Mouse (Mus musculus) erythroid progenitor cell, adult 5-6 weeks (primary cell): ENCODE measurements around the gene Kcnk5. TPM values are rescaled to one million over a fixed set of nuclear protein-coding genes. Genes with fewer than 3 reads are reported as not detected.

Experiments used
- ATAC-seq: replicated peaks from 2 replicates; pipeline ENCODE4 v1.8.0; 2016; ENCODE audit warnings: moderate number of reproducible peaks, mild to moderate bottlenecking, moderate TSS enrichment, inconsistent platforms; ENCODE audit not compliant: poor library complexity, low FRiP score, severe bottlenecking
- total RNA-seq, 2 experiments: library from RNA; stranded (forward) in 1 of 2; stranded (reverse) in 1 of 2; fragments of 150-400 nt in 1 of 2; fragments of 186-747, 209-891 nt in 1 of 2; gene quantifications; 2 replicates each; pipeline versions ENCODE4 v1.2.3 to v1.2.4; 2015 to 2017; ENCODE audit warnings: low replicate concordance in 2 of 2

The Kcnk5 gene
- total RNA-seq, 2 experiments from 2014 or later = 3.4 to 3.6 TPM

DNA sequence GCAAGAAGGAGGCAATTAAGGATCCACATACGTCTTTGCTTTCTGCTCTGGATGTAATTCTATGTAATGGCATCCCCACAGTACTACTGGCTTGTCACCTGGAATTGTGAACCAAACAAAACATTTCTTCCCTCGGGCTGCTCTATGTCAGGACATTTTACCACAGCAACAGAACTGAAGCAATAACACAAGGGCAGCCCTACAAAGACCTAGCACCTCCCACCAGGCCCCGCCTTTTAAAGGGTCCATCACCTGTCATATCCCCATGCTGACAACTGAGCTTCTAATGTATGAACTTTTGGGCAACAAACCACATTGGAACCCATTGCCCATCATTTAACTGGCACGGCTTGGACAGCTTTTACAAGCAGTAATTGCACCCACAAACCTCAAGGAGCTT is 21.7 kb upstream of the Kcnk5 start:
- no peak for ATAC-seq

DNA sequence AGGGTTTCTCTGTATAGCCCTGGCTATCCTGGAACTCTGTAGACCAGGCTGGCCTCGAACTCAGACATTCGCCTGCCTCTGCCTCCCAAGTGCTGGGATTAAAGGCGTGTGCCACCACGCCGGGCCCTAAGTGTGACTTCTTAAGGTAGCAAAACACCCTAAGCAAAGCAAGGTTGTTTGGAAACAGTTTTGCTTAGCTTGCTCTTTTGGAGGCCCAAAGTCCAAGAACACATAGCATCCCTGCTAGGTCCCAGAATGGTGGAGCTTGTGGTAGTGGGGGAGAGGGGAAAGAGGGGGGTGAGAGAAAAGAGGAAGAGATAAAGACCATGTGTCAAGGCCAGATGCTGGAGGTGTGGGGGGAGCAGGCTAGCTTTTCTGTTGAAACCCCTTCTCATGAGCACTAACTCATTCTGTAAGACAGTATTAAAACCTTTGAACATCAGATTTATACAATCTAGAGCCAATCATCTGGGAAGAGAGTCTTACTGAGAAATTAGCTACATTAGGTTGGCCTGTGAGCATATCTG is 21.1 kb upstream of the Kcnk5 start:
- ATAC-seq = no peak

DNA sequence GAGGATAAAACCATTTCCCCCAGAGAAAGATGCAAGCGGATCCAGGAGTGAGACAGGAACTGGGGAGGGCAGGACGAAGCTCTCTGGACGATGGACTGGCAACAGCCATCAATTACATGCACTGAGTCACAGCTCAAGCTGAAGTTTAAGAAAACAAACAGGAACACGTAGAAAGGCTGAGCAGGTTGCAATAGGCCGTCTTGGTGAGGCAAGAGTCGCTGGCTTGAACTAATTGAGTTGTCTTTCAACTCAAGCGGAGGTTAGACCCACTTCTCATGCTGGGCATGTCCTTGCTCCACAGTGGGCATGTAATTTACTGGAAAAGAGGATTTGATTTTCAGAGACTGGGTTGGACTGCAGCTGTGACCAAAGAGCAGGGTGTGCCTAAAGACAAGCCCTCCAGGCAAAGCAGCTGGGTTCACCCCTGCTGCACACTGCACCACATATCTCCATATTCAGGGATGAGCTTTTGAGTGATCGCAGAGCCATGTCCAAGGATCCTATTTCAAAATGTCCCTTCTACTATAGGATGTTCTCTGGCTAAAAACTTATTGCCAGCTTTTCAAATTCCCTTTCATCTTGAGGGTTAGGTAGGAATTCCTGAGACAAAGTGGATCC is 19.6 kb upstream of the Kcnk5 start:
- ATAC-seq = no peak

DNA sequence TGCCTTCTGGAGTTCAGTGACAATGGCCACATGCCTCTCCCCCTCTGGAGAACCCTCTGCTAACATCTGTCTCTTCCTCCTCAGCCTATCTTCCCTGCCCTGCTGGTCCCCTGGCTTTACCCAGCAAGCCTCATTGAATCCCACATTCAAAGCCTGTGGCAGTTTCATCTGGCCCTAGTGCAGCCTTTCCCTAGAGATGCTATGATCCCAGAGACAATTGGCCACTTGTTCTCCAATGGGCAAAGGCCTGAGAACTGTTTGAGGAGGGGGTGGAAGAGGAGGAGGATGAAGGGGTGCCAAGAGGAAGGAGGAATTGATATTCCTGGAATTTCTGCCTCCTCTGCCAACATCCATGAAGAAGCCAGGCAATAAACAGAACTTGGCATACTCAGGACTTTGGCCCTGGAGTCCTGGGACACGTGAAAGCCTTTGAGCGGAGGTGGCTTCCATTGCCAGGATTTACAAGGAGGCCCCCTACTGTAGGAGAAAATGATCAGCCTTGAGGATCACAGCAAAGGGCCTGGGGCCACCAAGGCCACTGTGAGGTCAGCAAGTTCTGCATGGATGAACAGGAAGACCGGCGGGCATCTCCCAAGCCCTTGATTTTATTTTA is 11.6 kb upstream of the Kcnk5 start:
- no peak for ATAC-seq

DNA sequence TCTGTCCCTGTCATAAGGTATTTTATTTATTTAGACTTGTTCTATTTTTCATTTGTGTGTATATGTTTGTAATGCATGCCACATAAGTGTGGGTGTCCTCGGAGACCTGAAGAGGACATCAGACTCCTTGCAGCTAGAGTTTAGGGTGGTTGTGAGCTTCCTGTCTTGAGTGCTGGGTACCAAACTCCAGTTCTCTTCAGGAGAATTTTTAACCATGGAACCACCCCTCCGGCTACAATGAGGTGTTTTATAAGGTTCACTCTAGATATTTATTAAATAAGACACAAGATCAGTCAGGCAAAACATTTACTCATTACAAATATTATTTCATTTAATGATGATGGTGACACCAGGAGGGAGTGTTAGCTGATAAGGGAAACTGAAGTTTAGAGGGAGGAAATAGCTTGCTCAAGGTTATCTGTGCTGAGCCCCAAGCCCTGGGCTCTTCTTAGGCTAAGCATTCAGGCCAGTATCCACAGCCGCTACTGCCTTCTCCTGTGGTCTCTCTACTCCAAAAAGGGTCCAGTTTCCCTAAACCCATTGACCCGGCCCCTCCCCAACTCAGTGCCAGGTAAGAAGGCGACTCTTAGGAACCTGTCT is 9.6 kb upstream of the Kcnk5 start:
- ATAC-seq = no peak

DNA sequence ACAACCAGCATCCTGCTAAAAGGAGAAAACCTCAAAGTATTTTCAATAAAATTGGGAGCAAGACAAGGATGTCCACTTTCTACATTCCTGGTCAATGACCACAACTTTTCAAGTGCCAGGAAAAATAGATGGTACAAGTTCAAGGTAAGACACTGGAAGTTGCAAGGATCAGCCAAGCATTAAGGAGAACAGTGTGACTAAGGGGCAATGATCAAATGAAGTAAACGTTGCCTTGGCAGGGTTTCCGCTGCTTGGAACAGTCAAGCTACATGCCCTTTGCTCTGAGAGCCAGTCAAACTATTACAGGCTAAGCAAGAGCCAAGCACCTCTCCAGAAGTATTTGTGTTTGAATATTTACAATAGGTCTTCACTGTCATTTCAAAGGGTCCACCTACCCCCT is 8.1 kb upstream of the Kcnk5 start:
- ATAC-seq = no peak

DNA sequence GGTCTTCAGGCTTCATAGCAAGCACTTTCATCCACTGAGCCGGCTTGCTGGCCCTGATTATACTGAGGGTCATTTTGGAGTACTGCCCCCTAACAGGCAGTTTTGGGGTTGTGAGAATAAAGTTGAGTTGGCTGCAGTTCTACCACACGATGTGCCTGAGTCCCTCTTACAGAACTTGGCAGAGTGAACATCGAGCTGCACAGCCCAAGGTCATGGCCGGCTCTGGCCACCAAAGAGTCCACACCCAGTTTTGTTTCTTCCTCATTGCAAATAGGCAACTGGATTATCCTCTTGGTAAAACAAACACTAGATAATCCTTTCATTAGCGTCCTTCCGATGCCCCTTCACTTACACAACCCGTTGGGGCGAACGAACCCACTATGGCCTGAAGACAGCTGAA is 3.8 kb upstream of the Kcnk5 start:
- ATAC-seq = no peak

DNA sequence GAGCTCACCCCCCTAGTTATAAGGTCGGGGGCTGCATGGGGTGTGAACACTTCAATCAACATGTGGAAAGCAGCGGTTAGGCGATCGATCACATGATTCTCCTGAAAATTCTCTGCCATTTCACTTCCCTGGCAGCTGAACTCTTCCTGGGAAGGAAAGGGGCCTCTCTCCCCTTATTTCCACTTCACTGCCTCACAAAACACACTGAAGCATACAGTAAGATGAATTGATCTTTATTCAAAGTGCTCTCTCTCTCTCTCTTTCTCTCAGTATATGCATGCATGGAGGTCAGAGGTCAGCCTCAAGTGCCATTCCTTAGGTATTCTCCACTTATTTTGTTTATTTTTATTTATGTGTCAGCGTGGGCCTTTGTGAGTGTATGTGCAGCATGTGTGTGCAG is 2.1 kb upstream of the Kcnk5 start:
- ATAC-seq = no peak

DNA sequence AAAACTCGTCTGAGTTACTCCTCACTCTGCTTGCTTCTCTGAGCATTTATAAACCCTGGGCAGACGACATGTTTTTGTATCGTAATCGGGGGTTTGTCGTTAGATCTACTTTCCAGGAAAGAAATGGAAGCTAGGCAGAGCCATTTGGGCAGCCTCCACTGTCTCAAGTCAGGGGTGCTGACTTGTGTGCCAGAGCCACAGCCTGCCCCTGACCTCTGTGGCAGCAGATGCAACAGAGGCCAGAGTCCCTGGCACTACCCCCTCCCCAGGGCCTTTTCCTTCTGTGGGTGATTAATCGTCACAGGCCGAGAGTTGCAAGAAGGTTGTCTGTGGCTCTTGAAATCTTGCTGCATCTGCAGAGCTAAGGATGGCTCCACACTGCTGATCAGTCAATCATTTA is 987 bp upstream of the Kcnk5 start:
- no peak for ATAC-seq

DNA sequence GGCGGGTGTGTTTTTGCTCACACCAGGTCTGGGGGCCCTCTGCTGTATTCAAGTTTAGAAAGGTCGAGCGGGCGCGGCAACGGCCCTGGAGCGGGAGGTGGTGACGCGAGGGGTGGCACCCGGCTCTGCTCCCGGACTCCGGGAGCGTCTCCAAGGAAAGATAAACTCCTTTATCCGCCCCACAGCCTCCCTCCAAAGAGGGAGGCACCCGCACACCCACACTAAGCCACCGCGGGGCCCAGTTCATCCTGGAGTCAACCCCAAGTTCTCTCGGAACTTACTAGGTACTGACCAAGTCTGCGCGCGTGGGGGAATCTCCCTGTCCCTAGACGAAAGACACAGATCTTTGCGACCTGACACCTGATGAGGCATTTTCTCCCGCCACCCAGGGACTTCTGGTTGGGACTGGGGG is 852 bp downstream of the Kcnk5 start:
- ATAC-seq = peak; percentile 88

DNA sequence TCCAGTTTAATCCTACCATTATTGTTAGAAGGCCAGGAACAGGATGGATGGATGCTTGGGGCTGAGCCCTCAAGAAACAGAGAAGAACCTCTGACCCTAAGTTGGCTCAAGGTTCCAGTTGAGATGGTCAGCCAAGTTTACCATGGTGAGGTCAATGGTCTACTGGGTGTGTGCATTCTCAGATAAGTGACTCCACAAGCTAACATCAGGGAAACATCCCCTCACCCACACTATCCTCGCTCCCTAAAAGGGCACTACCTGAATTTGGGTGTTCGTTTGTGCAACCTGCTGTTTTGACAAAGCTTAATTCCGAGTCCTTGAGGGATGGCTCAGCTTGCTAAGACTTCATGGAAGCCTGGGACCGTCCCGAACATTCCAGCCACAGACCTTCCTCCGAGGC is 1.3 kb downstream of the Kcnk5 start:
- 0 out of 2 replicates have a peak, but pooled peaks have one; percentile 8 for ATAC-seq

DNA sequence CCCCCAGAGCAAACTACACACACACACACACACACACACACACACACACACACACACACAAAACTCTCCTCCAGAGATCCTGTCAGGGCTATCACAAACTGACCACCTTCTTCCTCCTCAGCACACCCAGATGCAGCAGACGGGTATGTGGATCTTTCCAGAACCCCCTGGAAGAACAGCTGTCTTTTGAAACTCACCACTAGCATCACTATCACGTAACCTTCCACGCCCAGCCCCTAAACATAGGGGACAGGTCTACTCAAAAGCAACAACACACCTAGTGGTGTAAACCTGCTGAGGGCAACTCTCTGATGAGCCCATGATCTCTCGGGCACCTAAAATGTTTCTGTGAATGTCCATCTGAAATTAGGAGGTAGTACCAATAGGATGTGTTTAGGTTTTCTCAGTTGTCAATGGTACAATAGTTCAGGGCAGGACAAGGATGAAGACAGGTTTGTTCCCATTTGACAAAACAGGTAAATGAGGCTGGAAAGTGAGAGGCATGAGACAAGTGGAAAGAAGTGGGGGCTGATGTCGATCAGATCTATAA is 1.8 kb downstream of the Kcnk5 start:
- no peak for ATAC-seq

DNA sequence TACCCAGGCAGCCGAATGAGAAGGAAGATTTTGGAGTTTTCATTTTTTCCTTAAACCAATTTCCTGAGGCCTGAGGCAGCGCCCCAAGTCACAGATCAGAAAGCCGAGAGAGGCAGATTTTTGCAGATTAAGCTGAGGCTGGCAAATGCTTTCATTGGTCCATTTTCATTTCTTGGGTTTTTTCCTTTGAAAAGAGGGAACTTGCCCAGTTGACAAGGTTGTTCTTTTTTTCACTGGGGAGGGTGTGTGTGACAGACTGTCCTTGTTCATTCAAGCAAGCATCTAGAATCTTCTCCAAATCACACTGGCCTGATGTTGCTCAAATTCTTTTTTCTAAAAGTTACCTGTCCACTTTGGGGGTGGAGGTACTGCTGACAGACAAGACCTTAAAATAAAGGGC is 2.5 kb downstream of the Kcnk5 start:
- no peak for ATAC-seq

DNA sequence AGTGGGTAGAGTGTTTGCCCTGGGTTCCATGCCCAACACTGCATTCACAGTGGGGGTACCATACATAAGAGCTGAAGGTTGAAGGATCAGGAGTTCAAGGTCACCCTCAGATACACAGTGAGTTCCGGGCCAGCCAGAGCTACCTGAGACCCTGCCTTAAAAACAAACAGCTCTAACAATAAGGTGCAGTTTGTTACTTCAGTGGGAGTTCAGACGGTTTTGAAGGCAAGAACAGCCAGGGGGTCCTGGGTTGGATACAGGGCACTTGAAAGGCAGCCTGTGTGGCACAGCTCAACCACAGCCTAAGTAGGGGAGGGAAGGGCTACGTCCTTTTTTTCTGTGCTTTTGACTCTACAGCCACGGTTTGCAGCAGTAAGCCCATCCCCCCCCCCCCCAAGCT is 3.0 kb downstream of the Kcnk5 start:
- no peak for ATAC-seq

DNA sequence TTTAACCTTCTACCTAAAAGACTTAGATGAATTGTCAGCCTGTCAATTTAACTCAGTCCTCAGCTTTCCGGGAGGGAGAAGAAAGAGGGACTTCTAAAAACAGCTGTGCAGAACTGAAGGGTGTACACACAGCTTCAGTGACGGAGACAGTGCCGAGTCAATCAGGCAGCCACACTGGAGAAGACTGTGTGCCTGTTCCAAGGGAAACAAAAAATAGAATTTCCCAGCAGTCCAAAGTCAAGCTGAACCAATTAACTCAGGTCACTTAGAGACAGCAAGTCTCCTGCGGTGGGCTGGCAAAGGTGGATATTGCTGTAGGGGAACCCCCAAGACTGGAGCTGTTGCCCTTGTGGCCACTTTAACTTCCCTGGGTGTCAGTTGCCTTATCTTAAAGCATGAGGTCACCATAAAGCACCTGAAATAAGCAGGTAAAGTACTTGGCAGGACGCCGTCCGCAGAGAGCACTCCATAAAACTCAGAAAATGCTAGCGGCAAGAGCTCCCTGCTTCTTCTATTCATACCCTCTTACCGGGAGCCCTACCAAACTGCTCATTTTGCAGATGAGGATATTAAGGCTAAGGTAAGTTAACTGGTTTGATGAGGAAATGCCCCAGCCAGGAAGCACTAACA is 4.0 kb downstream of the Kcnk5 start:
- ATAC-seq = no peak

DNA sequence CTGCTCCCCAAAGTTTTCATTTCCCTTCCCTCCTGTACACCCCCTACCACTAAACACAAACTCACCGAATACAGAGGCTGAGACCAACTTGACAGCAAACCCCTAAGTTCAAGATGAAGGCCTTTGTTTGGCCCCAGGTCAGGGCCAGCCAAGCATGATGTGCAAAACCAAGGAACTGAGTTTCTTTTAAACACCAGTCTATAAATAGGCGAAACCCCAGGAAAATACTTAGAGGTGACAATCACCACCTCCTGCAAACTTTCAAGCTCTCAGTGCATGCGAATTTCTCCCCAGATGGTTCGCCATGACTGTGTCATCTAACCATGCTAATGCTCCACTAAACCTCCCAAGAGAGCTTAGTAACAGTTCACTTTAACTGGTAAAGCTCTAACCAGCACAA is 5.9 kb downstream of the Kcnk5 start:
- no peak for ATAC-seq

DNA sequence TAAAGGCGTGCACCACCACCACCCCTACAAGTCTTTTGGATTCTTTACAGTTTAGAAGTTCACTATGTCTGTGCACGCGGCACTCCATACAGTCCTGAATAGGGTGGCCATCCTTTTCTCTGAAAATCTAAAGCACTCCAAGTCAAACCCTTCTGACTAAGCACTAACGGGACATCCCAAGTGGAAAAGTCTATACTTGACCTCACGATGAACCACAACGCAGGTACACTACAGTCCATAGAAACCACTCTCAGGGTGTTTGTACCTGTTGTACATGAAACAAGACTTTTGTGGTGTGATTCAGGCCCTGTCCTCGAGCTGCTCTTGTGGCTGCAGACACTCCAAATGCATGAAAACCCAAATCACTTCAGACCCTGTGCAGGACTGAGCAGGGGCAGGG is 6.5 kb downstream of the Kcnk5 start:
- ATAC-seq = no peak

DNA sequence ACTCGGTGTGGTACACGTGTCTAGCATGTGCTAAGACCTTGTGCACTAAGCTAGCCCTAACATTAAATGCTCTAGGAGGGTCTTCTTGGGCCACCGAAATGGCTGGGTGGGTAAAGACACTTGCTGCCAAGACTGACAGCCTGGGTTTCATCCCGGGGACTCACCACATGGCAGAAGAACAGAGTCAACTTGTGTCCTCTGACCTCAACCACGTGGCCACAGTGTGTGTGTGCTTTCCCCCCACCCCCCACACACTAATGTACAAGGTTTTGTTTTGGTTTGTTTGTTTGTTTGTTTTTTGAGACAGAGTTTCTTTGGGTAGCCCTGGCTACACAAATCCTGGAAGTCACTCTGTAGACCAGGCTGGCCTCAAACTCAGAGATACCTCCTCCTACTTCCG is 6.9 kb downstream of the Kcnk5 start:
- ATAC-seq = no peak

DNA sequence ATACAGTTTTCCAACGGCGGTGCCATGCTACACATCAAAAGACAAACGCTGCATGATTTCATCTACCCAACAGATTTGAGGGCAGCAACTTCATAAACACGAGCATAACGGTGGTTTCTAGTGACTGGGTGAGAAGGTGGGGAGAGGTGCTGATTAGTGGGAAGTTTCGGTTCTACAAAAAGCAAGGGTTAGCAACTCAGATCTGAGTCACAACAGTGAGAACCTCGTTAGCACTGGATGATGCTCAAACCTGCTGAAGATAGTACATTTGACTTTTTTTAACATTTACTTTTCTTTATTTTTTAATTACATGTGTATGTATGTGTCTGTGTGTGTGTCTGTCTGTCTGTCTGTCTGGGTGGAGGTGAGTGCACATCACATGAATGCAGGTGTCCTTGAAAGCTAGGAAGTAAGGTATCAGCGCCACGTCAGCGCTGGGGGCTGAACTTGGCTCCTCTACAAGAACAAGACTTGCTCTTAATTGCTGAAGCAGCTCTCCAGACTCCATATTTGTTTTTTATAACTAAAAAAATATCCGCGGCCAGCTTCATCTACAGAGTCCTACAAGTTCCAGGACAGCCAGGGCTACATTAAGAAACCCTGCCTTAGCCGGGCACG is 7.6 kb downstream of the Kcnk5 start:
- ATAC-seq = no peak

DNA sequence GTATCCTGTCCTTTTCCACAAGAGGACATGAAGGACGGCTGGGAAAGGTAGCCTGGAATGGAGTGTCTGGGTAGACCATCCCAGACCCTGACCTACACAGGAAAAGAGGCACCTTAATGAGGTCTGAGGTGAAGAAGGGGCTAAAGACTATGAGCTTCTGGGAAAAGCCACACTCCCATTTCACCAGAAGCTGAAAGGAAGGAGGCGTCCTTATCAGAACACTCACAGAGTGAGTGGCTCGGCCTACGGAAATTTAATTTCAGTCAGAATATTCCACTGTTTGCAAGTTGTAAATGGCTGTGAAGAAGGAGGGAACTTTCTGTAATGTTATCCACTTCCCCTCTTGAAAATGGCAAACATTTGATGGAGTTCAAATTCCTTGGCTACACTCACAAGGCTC is 8.7 kb downstream of the Kcnk5 start:
- ATAC-seq = no peak
